Mouse (Mus musculus) embryonic facial prominence, embryonic 13.5 days (tissue): Measurements from ENCODE around the gene Spry2. TPM values are rescaled to one million over a fixed set of nuclear protein-coding genes. Genes with fewer than 3 reads are reported as not detected.

Experiments
- ATAC-seq: fragments of 200-750 bp; cut with Nextera tagmentation; 2 replicates; pipeline ENCODE4 v1.8.0; 2017; ENCODE audit warnings: low read depth; ENCODE audit not compliant: insufficient number of reproducible peaks, insufficient read depth, low FRiP score, low TSS enrichment
- H3K27ac ChIP-seq: fragments of 300-500 bp; sonication (generic); 2 replicates; pipeline ENCODE4 v1.5.1; 2015; ENCODE audit warnings: moderate library complexity, mild to moderate bottlenecking, inconsistent platforms
- H3K27me3 ChIP-seq: fragments of 300-500 bp; sonication (generic); 2 replicates; pipeline ENCODE4 v1.6.1; 2015; ENCODE audit warnings: mild to moderate bottlenecking, inconsistent platforms
- H3K36me3 ChIP-seq: fragments of 300-500 bp; sonication (generic); 2 replicates; pipeline ENCODE4 v1.6.1; 2015; ENCODE audit warnings: mild to moderate bottlenecking, inconsistent platforms
- H3K4me1 ChIP-seq: fragments of 300-500 bp; sonication (generic); 2 replicates; pipeline ENCODE4 v1.6.1; 2015; ENCODE audit warnings: inconsistent platforms
- H3K4me2 ChIP-seq: fragments of 300-500 bp; sonication (generic); 2 replicates; pipeline ENCODE4 v1.6.1; 2015; ENCODE audit warnings: moderate library complexity, mild to moderate bottlenecking, inconsistent platforms
- H3K4me3 ChIP-seq: fragments of 300-500 bp; sonication (generic); 2 replicates; pipeline ENCODE4 v1.5.1; 2015; ENCODE audit warnings: mild to moderate bottlenecking, inconsistent platforms
- H3K9ac ChIP-seq: fragments of 300-500 bp; sonication (generic); 2 replicates; pipeline ENCODE4 v1.6.1; 2015; ENCODE audit warnings: mild to moderate bottlenecking, inconsistent platforms
- H3K9me3 ChIP-seq: fragments of 300-500 bp; sonication (generic); 2 replicates; pipeline ENCODE4 v1.6.1; 2016; ENCODE audit warnings: inconsistent platforms
- WGBS: fragments of 180-500 bp; shearing (Covaris S2); methylation state at CpG from one replicate; pipeline ENCODE4 v1.1.7; 2015; ENCODE audit warnings: mixed read lengths; 5-methylcytosine and 5-hydroxymethylcytosine counted together
- polyA plus RNA-seq: library from polyadenylated mRNA; unstranded; fragments of >200 nt; fragmentation: Nextera tagmentation; extraction: Ambion mirVana; gene quantifications from 2 replicates; pipeline ENCODE4 v1.2.1, GENCODE M21; 2015

The Spry2 gene
- polyA plus RNA-seq, 1 experiment from 2014 or later, result 36.6 TPM

DNA sequence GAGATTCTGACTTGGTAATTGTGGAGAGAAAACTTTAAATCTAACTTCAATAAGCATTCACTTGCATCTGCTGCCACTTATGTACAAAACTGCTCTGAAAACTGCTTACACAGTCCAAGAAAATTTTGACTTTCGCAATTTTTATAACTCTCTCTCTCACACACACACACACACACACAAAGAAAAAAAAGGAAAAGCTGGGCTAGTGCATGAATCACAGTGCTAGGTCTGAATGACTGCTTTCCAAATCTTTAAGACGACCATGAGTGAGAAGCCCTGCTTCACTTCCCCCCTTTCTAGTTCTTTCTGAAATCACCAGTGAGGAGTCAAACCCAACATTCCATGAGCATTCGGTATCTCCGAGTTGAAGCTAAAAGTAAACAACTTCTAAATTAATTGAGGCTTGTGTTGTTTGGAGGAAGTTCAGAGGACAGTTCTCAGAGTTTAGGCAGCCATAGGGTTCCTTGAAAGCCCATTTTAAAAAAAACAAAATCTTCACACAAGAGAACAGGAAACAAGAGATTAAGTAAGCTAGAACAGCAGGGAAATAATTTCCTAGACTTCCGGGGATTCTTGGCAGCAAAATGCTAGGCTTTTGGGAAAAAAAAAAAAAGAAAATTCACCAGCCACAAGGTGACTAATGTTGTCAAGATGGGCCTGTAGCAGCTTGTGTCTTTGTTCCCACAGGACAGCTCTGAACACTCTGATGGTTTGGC is 5.9 kb downstream of the Spry2 start:
- ATAC-seq, result no peak
- no peak overlapping the region for H3K4me3 ChIP-seq
- H3K4me1 ChIP-seq, result peaks cover 36% of the 10 kb centered on the region
- WGBS, result 26% methylated on average over 5 of the region's 5 CpGs
- H3K9me3 ChIP-seq, result no peaks in the 10 kb centered on the region
- H3K4me2 ChIP-seq, result no peak overlapping the region; the same call in 1 of the 2 replicates
- H3K36me3 ChIP-seq, result peaks cover 17% of the 10 kb centered on the region
- H3K27me3 ChIP-seq, result no peaks in the 10 kb centered on the region
- H3K9ac ChIP-seq, result no peak overlapping the region
- peak overlapping the region; percentile 53 for H3K27ac ChIP-seq

DNA sequence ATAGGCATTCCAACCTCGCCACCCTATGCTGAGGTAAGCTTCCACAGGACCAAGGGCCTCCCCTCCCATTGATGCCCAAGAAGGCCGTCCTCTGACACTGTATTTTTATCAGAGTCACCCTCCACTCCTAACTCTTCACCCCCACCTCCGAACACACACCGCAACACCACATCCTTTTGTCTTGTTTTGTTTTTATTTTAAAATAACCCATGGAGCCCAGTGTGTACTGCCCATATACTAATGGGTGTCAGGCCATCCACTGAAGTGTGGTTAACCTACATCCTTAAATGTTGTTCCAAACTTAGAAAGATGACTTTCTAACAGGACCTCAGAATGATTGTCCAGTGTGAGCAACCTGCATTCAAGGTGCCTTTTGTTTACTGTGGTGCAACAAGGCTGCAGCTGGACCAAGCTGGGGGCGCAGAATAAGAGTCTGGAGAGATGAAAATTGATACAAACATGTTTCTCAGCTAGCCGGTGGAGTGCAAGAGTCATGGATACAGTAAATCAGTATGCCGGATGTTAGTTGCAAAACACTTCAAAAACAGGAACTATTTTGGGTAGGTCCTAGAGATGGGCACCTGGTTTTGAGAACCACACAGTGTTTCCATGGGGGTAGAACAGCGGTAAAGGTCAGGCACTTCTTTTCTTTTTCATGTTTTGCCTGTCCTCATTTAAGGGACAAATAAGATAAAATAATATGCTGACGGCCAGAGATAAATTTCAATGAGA is 9.8 kb downstream of the Spry2 start:
- ATAC-seq, result no peak
- Histone ChIP-seq H3K9ac (no peak overlapping the region), H3K4me3 (no peak overlapping the region), H3K9me3 (no peaks in the 10 kb centered on the region), H3K4me2 (no peak overlapping the region), H3K36me3 (peaks cover 8% of the 10 kb centered on the region), H3K27me3 (no peaks in the 10 kb centered on the region), H3K27ac (no peak overlapping the region), H3K4me1 (peaks cover 21% of the 10 kb centered on the region)
- WGBS, result 90% methylated on average over 9 of the region's 9 CpGs

DNA sequence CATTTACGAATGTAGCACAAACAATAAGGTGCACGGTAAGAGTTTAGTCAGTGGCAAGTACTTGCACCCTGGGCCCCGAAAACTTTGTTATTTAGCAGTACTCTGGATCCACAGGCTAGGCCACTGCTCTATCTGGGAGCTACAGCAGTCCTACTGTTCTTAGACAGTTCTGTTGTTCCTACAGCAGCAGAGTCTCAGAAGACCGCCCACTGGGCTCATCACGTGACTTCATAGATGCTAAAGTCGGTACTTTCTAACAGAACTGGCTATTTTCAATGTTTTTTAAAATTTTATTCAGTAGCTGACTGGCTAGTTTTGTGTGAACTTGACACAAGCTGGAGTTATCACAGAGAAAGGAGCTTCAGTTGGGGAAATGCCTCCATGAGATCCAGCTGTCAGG is 11.4 kb downstream of the Spry2 start:
- H3K27me3 ChIP-seq, result no peaks in the 10 kb centered on the region
- no peak overlapping the region for H3K4me3 ChIP-seq
- no peak overlapping the region for H3K9ac ChIP-seq
- peaks cover 9% of the 10 kb centered on the region for H3K4me1 ChIP-seq
- H3K4me2 ChIP-seq, result no peak overlapping the region
- H3K27ac ChIP-seq, result no peak overlapping the region
- 82% methylated on average over 6 of the region's 6 CpGs for WGBS
- ATAC-seq, result no peak
- H3K36me3 ChIP-seq, result peaks cover 3% of the 10 kb centered on the region; the same call in 1 of the 2 replicates
- H3K9me3 ChIP-seq, result no peaks in the 10 kb centered on the region

DNA sequence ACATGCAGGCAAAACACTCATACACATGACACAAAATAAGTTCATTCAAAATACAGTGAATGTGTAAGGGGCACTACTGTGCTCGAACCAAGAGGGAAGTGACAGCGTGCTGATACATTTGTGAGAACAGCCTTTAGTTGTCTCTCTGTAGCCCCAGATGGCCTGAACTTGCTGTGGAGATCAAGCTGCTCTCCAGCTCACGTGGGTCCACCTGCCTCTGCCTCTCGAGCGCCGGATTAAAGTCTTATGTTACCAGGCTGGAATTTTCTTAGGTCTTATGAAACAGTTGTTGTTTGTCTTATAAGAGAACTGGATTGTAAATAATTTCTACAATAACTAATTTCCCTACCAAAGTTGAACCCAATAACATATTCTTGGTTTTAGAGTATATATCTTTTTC is 13.4 kb downstream of the Spry2 start:
- Histone ChIP-seq H3K9me3 (no peaks in the 10 kb centered on the region), H3K9ac (no peak overlapping the region), H3K4me2 (no peak overlapping the region), H3K27me3 (no peaks in the 10 kb centered on the region), H3K36me3 (no peaks in the 10 kb centered on the region), H3K4me1 (peaks cover 2% of the 10 kb centered on the region; the same call in 1 of the 2 replicates), H3K27ac (no peak overlapping the region), H3K4me3 (no peak overlapping the region)
- WGBS, result 73% methylated on average over 6 of the region's 6 CpGs
- ATAC-seq, result no peak

DNA sequence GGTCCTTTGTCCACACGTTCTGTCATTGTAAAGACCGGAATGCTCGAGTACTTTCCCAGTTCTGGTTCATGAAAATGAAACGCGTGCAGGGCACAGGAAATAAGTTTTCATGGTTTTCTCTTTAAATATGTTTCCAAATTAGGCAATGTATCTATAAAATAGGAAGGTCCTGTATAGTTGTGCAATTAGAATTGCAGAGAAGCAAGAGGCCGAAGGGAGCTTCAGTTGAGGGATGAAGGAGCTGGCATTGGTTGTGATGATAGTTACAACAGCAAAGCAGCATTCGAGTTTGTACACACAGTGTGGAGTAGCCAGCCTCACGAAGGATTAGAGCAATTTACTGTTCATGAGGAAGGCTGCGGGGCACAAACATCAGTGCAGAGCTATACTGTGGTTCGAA is 18.3 kb downstream of the Spry2 start:
- Histone ChIP-seq H3K4me3 (no peak overlapping the region), H3K27ac (no peak overlapping the region), H3K36me3 (no peaks in the 10 kb centered on the region), H3K9me3 (no peaks in the 10 kb centered on the region), H3K27me3 (no peaks in the 10 kb centered on the region), H3K4me1 (no peaks in the 10 kb centered on the region), H3K9ac (no peak overlapping the region), H3K4me2 (no peak overlapping the region)
- 79% methylated on average over 10 of the region's 10 CpGs for WGBS
- ATAC-seq, result no peak

DNA sequence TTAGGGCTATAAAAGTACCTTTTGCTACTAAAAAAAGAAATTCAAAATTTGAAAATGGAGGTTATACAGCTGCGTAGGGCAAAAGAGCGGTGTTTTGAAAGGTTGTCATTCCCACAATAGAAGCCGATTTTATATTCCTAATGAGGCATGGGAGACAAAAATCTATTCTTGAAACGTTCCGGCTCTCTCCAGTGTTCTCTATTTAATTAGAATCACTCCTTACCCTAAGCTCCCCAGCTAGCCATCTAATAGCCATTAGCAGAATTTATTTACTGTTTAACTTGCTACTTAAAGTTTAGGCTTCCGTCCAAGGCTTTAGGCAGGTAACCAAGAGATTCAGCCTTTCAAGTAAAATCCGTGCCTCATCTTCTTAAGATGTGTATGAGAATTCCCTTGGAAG is 20.2 kb downstream of the Spry2 start:
- 79% methylated on average over 7 of the region's 7 CpGs for WGBS
- no peak overlapping the region for H3K4me2 ChIP-seq
- no peak overlapping the region for H3K27ac ChIP-seq
- H3K36me3 ChIP-seq, result no peaks in the 10 kb centered on the region
- no peaks in the 10 kb centered on the region for H3K9me3 ChIP-seq
- 0 out of 2 replicates have a peak, but pooled peaks cover 3% of the 10 kb centered on the region for H3K4me1 ChIP-seq
- no peak overlapping the region for H3K4me3 ChIP-seq
- ATAC-seq, result no peak
- no peak overlapping the region for H3K9ac ChIP-seq
- H3K27me3 ChIP-seq, result no peaks in the 10 kb centered on the region

DNA sequence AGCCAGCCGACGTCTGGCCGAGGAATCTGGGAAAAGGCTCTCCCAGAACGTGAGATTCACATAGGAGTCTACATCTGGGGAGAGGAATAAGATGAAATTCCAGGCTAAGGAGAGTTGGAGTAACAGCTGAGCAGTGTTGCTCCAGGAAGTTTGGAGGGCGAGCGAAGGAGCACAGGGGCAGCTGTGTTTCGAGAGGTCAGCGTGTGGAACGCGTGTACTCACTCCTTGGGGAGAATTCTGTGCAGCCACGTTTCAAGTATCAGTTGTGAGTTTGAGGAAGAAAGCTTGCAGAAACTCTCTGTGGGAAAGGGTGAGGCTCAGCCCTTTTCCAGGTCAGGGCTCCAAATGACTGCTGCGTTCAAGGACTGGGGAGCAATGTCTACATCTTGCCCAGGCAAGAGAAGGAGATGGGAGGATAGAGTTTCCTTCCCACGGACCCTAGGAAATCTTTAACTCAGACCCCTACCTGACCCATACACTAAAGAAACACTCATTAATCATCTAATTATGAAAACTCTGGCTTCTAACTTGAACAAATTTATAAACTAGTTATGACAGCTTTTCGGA is 26.2 kb downstream of the Spry2 start:
- no peak for ATAC-seq
- Histone ChIP-seq H3K27me3 (no peaks in the 10 kb centered on the region), H3K36me3 (no peaks in the 10 kb centered on the region), H3K4me2 (no peak overlapping the region), H3K4me1 (peaks cover 6% of the 10 kb centered on the region; the same call in 1 of the 2 replicates), H3K27ac (no peak overlapping the region), H3K9ac (no peak overlapping the region), H3K4me3 (no peak overlapping the region), H3K9me3 (no peaks in the 10 kb centered on the region; the same call in 1 of the 2 replicates)
- 49% methylated on average over 14 of the region's 14 CpGs for WGBS

DNA sequence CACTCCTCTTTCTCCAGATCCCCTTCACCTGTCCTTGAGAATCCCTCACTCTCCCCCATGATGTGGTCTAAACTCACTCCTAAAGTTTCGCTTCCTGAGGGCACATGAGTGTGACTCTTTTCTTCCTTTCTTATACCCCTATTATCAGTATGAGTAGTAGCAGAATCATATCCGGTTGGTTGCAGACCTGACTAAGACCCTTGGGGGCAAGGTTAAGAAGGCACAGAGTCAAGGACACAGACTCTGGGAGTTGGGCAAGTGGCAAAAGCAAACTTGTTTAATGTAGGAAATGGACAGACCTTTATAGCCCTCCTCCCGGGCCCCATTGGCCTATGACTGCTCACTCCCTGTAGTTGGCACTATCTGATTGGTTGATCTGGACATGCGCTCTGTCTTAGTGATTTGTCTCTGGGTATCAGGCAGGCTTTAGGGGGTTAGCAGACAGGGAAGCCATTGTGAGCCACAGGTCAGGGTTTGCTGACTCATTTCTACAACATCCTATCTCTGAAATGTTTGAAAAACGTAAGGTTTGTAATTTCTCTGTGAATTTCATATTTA is 31.2 kb downstream of the Spry2 start:
- peaks cover 3% of the 10 kb centered on the region; the same call in 1 of the 2 replicates for H3K4me1 ChIP-seq
- no peak overlapping the region for H3K27ac ChIP-seq
- ATAC-seq, result no peak
- no peak overlapping the region for H3K4me2 ChIP-seq
- no peak overlapping the region for H3K9ac ChIP-seq
- H3K27me3 ChIP-seq, result no peaks in the 10 kb centered on the region
- WGBS, result 91% methylated on average over 5 of the region's 5 CpGs
- H3K4me3 ChIP-seq, result no peak overlapping the region
- H3K9me3 ChIP-seq, result no peaks in the 10 kb centered on the region; the same call in 1 of the 2 replicates
- H3K36me3 ChIP-seq, result no peaks in the 10 kb centered on the region

DNA sequence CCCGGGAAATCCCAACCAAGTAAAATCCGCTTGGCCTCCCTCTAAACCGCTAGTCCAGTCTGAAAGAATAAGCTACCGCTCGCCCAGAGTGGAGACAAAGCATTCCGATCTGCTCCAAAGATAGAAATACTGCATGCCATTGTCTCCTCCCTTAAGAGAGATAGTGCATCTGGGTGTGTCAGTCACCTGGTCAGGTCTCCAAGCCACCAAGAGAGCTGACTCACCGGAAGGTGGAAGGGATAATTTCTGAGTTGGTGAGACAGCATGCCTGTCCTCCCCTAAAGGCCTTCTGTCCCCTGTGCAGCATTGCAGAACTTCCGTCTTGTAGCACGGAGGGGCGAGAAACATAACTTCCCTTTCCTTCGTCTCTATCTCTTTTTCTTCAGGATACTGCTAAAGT is 34.4 kb downstream of the Spry2 start:
- H3K9me3 ChIP-seq, result no peaks in the 10 kb centered on the region
- no peak overlapping the region for H3K4me3 ChIP-seq
- H3K4me1 ChIP-seq, result no peaks in the 10 kb centered on the region
- WGBS, result 67% methylated on average over 11 of the region's 11 CpGs
- no peaks in the 10 kb centered on the region for H3K36me3 ChIP-seq
- no peak overlapping the region for H3K4me2 ChIP-seq
- H3K27ac ChIP-seq, result no peak overlapping the region
- H3K27me3 ChIP-seq, result no peaks in the 10 kb centered on the region
- no peak for ATAC-seq
- no peak overlapping the region for H3K9ac ChIP-seq

DNA sequence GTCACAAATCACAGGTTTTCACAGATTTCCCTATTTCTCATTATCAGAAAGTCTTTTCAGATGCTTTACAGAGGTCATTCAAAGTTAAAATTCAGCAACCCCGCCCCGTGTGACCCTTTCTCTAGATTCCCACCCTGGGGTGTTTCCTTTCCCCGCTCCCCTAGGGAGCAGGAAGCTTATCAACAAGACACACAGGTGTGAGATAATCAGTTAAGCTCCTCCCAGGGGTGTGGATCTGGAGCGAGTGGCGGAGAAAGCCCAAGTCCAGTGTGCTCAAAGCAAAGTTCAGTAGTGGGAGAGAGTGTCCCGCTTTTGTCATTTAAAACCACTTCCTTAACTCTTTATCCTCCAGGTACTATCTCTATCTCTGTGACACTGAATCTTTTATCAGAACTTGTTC is 35.7 kb downstream of the Spry2 start:
- H3K4me3 ChIP-seq, result no peak overlapping the region
- H3K27ac ChIP-seq, result no peak overlapping the region
- ATAC-seq, result no peak
- H3K9ac ChIP-seq, result no peak overlapping the region
- no peaks in the 10 kb centered on the region for H3K9me3 ChIP-seq
- no peaks in the 10 kb centered on the region for H3K27me3 ChIP-seq
- 49% methylated on average over 6 of the region's 6 CpGs for WGBS
- no peaks in the 10 kb centered on the region for H3K36me3 ChIP-seq
- H3K4me1 ChIP-seq, result no peaks in the 10 kb centered on the region
- H3K4me2 ChIP-seq, result no peak overlapping the region

DNA sequence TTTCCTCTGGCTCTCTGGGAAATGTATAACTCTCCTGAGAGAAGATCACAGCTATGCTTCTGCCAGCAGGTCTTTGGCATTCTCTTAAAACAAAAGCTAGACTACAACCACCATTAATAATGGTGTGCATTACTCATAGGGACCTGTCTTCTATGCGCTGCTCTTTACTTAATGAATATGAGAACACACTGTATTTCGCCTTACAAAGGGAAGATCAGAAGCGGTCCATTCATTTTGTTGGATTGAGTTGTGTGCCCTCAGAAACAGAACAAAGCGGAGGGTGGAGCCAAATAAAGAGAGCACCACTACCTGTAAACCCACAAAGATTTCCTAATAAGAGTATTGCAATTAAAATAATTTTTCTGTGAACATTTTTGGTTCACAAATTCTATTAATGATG is 36.3 kb downstream of the Spry2 start:
- ATAC-seq, result no peak
- H3K9ac ChIP-seq, result no peak overlapping the region
- no peaks in the 10 kb centered on the region for H3K27me3 ChIP-seq
- 88% methylated on average over 4 of the region's 4 CpGs for WGBS
- no peak overlapping the region for H3K4me3 ChIP-seq
- H3K36me3 ChIP-seq, result no peaks in the 10 kb centered on the region
- no peaks in the 10 kb centered on the region for H3K4me1 ChIP-seq
- no peaks in the 10 kb centered on the region for H3K9me3 ChIP-seq
- H3K4me2 ChIP-seq, result no peak overlapping the region
- H3K27ac ChIP-seq, result no peak overlapping the region
